Mouse (Mus musculus) limb, embryonic 14.5 days (tissue): Measurements from ENCODE around the gene Psmb4. TPM values are rescaled to one million over a fixed set of nuclear protein-coding genes. Genes with fewer than 3 reads are reported as not detected.
"Not testable (repeated sequence)": the region's sequence is repeated elsewhere in the genome, so short reads cannot be mapped to it uniquely, and the experiment has no call there.

Experiments used
- ATAC-seq: fragments of 200-750 bp; cut with Nextera tagmentation; 2 replicates; pipeline ENCODE4 v1.8.0; 2017; ENCODE audit warnings: low read depth, moderate number of reproducible peaks, moderate TSS enrichment; ENCODE audit not compliant: low FRiP score
- DNase-seq: peaks from one replicate; pipeline ENCODE4 v3.0.0-alpha.2; 2015; ENCODE audit warnings: low spot score
- H3K27ac ChIP-seq: fragments of 300-500 bp; sonication (generic); replicated peaks from 2 replicates; pipeline ENCODE4 v1.5.1; 2014; ENCODE audit warnings: low read depth, mild to moderate bottlenecking, low read length, moderate library complexity, mixed read lengths
- H3K27me3 ChIP-seq: fragments of 300-500 bp; sonication (generic); 2 replicates; pipeline ENCODE4 v1.6.1; 2014; ENCODE audit warnings: low read length, mixed read lengths; ENCODE audit not compliant: control insufficient read depth, insufficient read depth
- H3K36me3 ChIP-seq: fragments of 300-500 bp; sonication (generic); 2 replicates; pipeline ENCODE4 v1.6.1; 2014; ENCODE audit warnings: mild to moderate bottlenecking, low read length, moderate library complexity, mixed read lengths; ENCODE audit not compliant: control insufficient read depth, insufficient read depth
- H3K4me1 ChIP-seq: fragments of 300-500 bp; sonication (generic); 2 replicates; pipeline ENCODE4 v1.6.1; 2014; ENCODE audit warnings: antibody characterized with exemption, low read length, mixed read lengths; ENCODE audit not compliant: control insufficient read depth, insufficient read depth
- H3K4me2 ChIP-seq: fragments of 300-500 bp; sonication (generic); replicated peaks from 2 replicates; pipeline ENCODE4 v1.6.1; 2014; ENCODE audit warnings: low read depth, mild to moderate bottlenecking, low read length, moderate library complexity; ENCODE audit not compliant: severe bottlenecking
- H3K4me3 ChIP-seq: fragments of 300-500 bp; sonication (generic); replicated peaks from 2 replicates; pipeline ENCODE4 v1.5.1; 2014; ENCODE audit warnings: low read length
- H3K9ac ChIP-seq: fragments of 300-500 bp; sonication (generic); 2 replicates; pipeline ENCODE4 v1.6.1; 2014; ENCODE audit warnings: mild to moderate bottlenecking, low read depth, low read length, moderate library complexity; ENCODE audit not compliant: severe bottlenecking
- H3K9me3 ChIP-seq: fragments of 300-500 bp; sonication (generic); 2 replicates; pipeline ENCODE4 v1.6.1; 2016; ENCODE audit warnings: low read length; ENCODE audit not compliant: control insufficient read depth
- POLR2A ChIP-seq: fragments of 200-500 bp; IDR thresholded peaks from 2 replicates; pipeline ENCODE4 v1.8.0; 2012; ENCODE audit warnings: inconsistent platforms, mild to moderate bottlenecking, moderate library complexity, borderline replicate concordance; ENCODE audit not compliant: insufficient read depth, insufficient read length; ENCODE audit errors: extremely low read depth
- WGBS: fragments of 180-500 bp; shearing (Covaris S2); extraction: QIAGEN DNeasy Blood & Tissue Kit; methylation state at CpG from one replicate; pipeline ENCODE4 v1.1.7; 2014; 5-methylcytosine and 5-hydroxymethylcytosine counted together
- polyA plus RNA-seq, 2 experiments: library from polyadenylated mRNA; depleted of rRNA in 1 of 2; stranded (reverse) in 1 of 2; unstranded in 1 of 2; fragments of >200 nt; fragmentation: Nextera tagmentation in 1 of 2; extraction: Ambion mirVana in 1 of 2; gene quantifications; 2 replicates each; pipeline versions ENCODE4 v1.2.1 to v1.2.3; 2012 to 2014

The Psmb4 gene
- polyA plus RNA-seq, 2 experiments: 348 to 384 TPM

- Histone ChIP-seq H3K9ac (0 out of 2 replicates have a peak within 1 kb of the TSS, but pooled peaks have one; percentile 34), H3K9me3 (no peaks in the 10 kb centered on the region), H3K27ac (peak within 1 kb of the TSS; percentile 67), H3K36me3 (no peaks in the 10 kb centered on the region), H3K4me3 (peak within 1 kb of the TSS; percentile 29), H3K27me3 (no peaks in the 10 kb centered on the region), H3K4me1 (peaks cover 6% of the 10 kb centered on the region), H3K4me2 (peak within 1 kb of the TSS; percentile 54)
- DNase-seq (peak; percentile 90), ATAC-seq (peak; percentile 90)
- no peak; the same call in 1 of the 2 replicates for TF ChIP-seq POLR2A
- WGBS: 8% methylated on average over 16 of the region's 16 CpGs
Observed at GRCm38 (mm10) chr3:94932809-94933564, 46.2 kb upstream of the Psmb4 start, which contains the start of gene Selenbp1. Gene Selenbp1 (plus strand): TSS chr3:94933056.

GRCm38 (mm10) chr3:94932279-94932678, 45.5 kb upstream of the Psmb4 start:
- H3K36me3 ChIP-seq, H3K27me3 ChIP-seq, H3K9me3 ChIP-seq, H3K9ac ChIP-seq, H3K4me3 ChIP-seq, H3K4me1 ChIP-seq, DNase-seq, ATAC-seq: not testable (repeated sequence)
- WGBS: 64% methylated on average over 2 of the region's 2 CpGs
- 0 out of 2 replicates have a peak overlapping the region, but pooled peaks have one; percentile 48 for H3K27ac ChIP-seq
- H3K4me2 ChIP-seq: peak overlapping the region; percentile 54

- H3K4me3 ChIP-seq, ATAC-seq, DNase-seq, H3K27me3 ChIP-seq, H3K4me2 ChIP-seq, H3K9ac ChIP-seq, H3K36me3 ChIP-seq, H3K27ac ChIP-seq, H3K9me3 ChIP-seq, H3K4me1 ChIP-seq: not testable (repeated sequence)
- 74% methylated on average over 10 of the region's 10 CpGs for WGBS
Observed at GRCm38 (mm10) chr3:94931427-94932082, 44.8 kb upstream of the Psmb4 start.

GRCm38 (mm10) chr3:94930386-94931266, 43.9 kb upstream of the Psmb4 start:
- not testable (repeated sequence) for DNase-seq, H3K9ac ChIP-seq, H3K4me3 ChIP-seq, H3K4me2 ChIP-seq, ATAC-seq, H3K36me3 ChIP-seq, H3K27me3 ChIP-seq, H3K9me3 ChIP-seq, H3K4me1 ChIP-seq, H3K27ac ChIP-seq
- WGBS: 34% methylated on average over 7 of the region's 7 CpGs

GRCm38 (mm10) chr3:94928979-94929378, 42.2 kb upstream of the Psmb4 start:
- H3K27ac ChIP-seq, DNase-seq, H3K36me3 ChIP-seq, H3K27me3 ChIP-seq, H3K9me3 ChIP-seq, H3K9ac ChIP-seq, ATAC-seq, H3K4me3 ChIP-seq, H3K4me1 ChIP-seq, H3K4me2 ChIP-seq: not testable (repeated sequence)
- WGBS: 89% methylated on average over 3 of the region's 4 CpGs

GRCm38 (mm10) chr3:94926301-94926736, 39.6 kb upstream of the Psmb4 start:
- H3K4me2 ChIP-seq, H3K36me3 ChIP-seq, DNase-seq, H3K4me3 ChIP-seq, ATAC-seq, H3K4me1 ChIP-seq, H3K27ac ChIP-seq, H3K9ac ChIP-seq, H3K9me3 ChIP-seq, H3K27me3 ChIP-seq: not testable (repeated sequence)
- WGBS: 50% methylated on average over 4 of the region's 4 CpGs
